Mouse (Mus musculus) spleen, embryonic (tissue): Measurements from ENCODE around the gene Gtf3c1.

Experiments used
- CTCF ChIA-PET: fragments of 350-600 bp; sonication (Branson Sonifier 250); formaldehyde crosslinking; loops from one replicate; lab custom pipeline; 2022; lab: Charles Lee

Gtf3c1 gene

GRCm38 (mm10) chr7:125597516-125598347 lies 109.8 kb downstream of the Gtf3c1 start:
- CTCF ChIA-PET, result interaction anchor here (0.8 to 2.0 kb wide), 3 partner anchors 9 to 16 kb away, joined by 3 to 6 read pairs (median 4); no protein-coding TSS in a partner anchor

DNA sequence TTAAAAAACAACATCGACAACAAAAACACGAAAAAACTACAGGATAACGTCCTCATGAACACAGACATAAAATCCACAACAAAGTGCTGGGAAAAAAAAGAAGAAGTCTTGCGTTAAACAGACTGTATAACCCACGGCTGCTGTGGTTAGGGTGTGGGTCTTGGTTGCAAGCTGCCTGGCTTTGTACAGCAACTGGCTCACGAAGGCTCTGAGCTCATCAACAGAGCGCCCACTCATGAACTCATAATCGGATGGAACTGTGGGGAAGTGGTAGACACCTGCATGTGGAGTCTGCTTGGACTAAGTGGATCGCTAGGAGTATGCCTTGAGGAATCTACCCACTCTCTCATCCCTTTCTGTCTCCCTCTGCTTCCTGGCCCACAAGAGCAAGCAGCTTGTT lies 110.5 kb downstream of the Gtf3c1 start:
- CTCF ChIA-PET, result interaction anchor here (1.3 kb wide), 1 partner anchor 16 kb away, joined by 3 read pairs; no protein-coding TSS in a partner anchor

GRCm38 (mm10) chr7:125596406-125596805 lies 111.2 kb downstream of the Gtf3c1 start:
- CTCF ChIA-PET, result interaction anchor here (0.7 to 0.8 kb wide), 2 partner anchors 18 to 22 kb away, joined by 3 to 4 read pairs; no protein-coding TSS in a partner anchor

- CTCF ChIA-PET, result no interaction called here
These were observed 113.7 kb downstream of the Gtf3c1 start for GRCm38 (mm10) chr7:125593831-125594230.
